Mouse (Mus musculus): Measurements from ENCODE around the gene Rhox4a. TPM values are rescaled to one million over a fixed set of nuclear protein-coding genes. Genes with fewer than 3 reads are reported as not detected.

Gene Rhox4a
- polyA plus RNA-seq (2015; fragmentation: Nextera tagmentation; extraction: Ambion mirVana): not detected in 2 replicates

GRCm38 (mm10) chrX:37265038-37265437 lies at the start of gene Rhox4a:
Gene Rhox4a, plus strand, starts transcription at chrX:37265338.

GRCm38 (mm10) chrX:37222158-37222557 lies 43.0 kb upstream of the Rhox4a start, which contains the start of gene Rhox1:
Gene Rhox1, minus strand, starts transcription at chrX:37222258.

DNA sequence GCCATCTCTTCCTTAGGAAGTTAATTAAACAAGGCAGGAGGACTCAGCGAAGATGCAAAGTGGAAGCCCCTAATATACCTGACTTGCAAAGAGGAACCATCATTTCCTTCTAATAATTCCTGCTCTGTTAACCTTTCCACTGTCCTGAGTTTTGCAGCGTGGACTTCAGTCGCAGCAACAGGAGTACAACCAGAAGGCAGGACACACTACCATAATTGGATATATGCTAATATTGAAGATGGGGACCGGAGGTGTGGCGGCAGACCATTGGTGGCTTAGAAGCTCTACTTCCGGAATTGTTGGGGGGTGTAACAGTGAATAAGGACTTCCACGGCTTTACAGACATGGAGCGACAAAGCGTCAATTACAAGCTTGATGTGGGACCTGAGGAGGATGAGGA lies 20.5 kb upstream of the Rhox4a start, which contains the start of gene Rhox2a:
Gene Rhox2a (plus strand): TSS at position 301 of the 400 bp plus-strand sequence.

DNA sequence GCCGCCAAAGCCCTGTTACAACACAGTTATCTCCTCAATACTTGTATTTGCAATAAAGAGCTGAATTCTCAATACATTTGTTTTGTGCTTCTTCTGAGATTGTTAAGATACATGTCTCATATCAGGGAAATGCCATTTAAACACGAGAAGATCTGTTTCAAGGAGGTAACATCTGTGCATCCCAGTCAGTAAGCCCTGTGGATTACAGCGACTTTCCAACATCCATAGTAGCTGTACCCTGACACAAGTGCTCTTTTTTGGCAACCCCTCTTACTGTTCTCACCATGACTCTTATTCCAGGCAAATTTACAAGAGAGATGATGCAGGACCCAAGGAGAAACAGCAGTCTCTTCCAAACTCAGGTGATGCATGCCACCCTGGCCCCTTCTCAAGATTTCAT lies 15.5 kb upstream of the Rhox4a start, which contains the start of gene Rhox3a:
Gene Rhox3a (plus strand): TSS at position 301 of the 400 bp plus-strand sequence.

Other genes starting within 250 kb of the Rhox4a start
- gene Sowahd, start 216.5 kb upstream of the Rhox4a start, polyA plus RNA-seq (2015; fragmentation: Nextera tagmentation; extraction: Ambion mirVana): 0.33 and 0.66 TPM in 2 replicates
- 810 and 1,409 TPM in 2 replicates for gene Rpl39, start 179.9 kb upstream of the Rhox4a start, polyA plus RNA-seq (2015; fragmentation: Nextera tagmentation; extraction: Ambion mirVana)
- gene Upf3b, start 155.0 kb upstream of the Rhox4a start, polyA plus RNA-seq (2015; fragmentation: Nextera tagmentation; extraction: Ambion mirVana): 13.0 and 17.0 TPM in 2 replicates
- gene Nkap, start 138.5 kb upstream of the Rhox4a start, polyA plus RNA-seq (2015; fragmentation: Nextera tagmentation; extraction: Ambion mirVana): 11.6 and 12.9 TPM in 2 replicates
- gene Akap14, start 96.5 kb upstream of the Rhox4a start, polyA plus RNA-seq (2015; fragmentation: Nextera tagmentation; extraction: Ambion mirVana): 0.16 TPM in 1 of 2 replicates, not detected in the other
- gene Ndufa1, start 74.2 kb upstream of the Rhox4a start, polyA plus RNA-seq (2015; fragmentation: Nextera tagmentation; extraction: Ambion mirVana): 789 and 799 TPM in 2 replicates
- gene Rnf113a1, start 74.1 kb upstream of the Rhox4a start, polyA plus RNA-seq (2015; fragmentation: Nextera tagmentation; extraction: Ambion mirVana): 8.5 and 9.6 TPM in 2 replicates
- not detected in 2 replicates for gene Gm9, start 54.3 kb upstream of the Rhox4a start, polyA plus RNA-seq (2015; fragmentation: Nextera tagmentation; extraction: Ambion mirVana)
- not detected in 2 replicates for gene Rhox1, start 43.1 kb upstream of the Rhox4a start, polyA plus RNA-seq (2015; fragmentation: Nextera tagmentation; extraction: Ambion mirVana)
- gene Rhox2a, start 20.4 kb upstream of the Rhox4a start, polyA plus RNA-seq (2015; fragmentation: Nextera tagmentation; extraction: Ambion mirVana): not detected in 2 replicates
- gene Rhox3a, start 15.4 kb upstream of the Rhox4a start, polyA plus RNA-seq (2015; fragmentation: Nextera tagmentation; extraction: Ambion mirVana): not detected in 2 replicates
- gene Rhox3a2, start 114.7 kb downstream of the Rhox4a start, polyA plus RNA-seq (2015; fragmentation: Nextera tagmentation; extraction: Ambion mirVana): not detected in 2 replicates
- gene Rhox4a2, start 125.5 kb downstream of the Rhox4a start, polyA plus RNA-seq (2015; fragmentation: Nextera tagmentation; extraction: Ambion mirVana): not detected in 2 replicates
- gene Rhox2b, start 146.7 kb downstream of the Rhox4a start, polyA plus RNA-seq (2015; fragmentation: Nextera tagmentation; extraction: Ambion mirVana): not detected in 2 replicates
- gene Rhox4b, start 167.2 kb downstream of the Rhox4a start, polyA plus RNA-seq (2015; fragmentation: Nextera tagmentation; extraction: Ambion mirVana): not detected in 2 replicates
- not detected in 2 replicates for gene Rhox2c, start 188.3 kb downstream of the Rhox4a start, polyA plus RNA-seq (2015; fragmentation: Nextera tagmentation; extraction: Ambion mirVana)
- not detected in 2 replicates for gene Rhox3c, start 193.2 kb downstream of the Rhox4a start, polyA plus RNA-seq (2015; fragmentation: Nextera tagmentation; extraction: Ambion mirVana)
- gene Rhox4c, start 215.0 kb downstream of the Rhox4a start, polyA plus RNA-seq (2015; fragmentation: Nextera tagmentation; extraction: Ambion mirVana): not detected in 2 replicates
- gene Rhox2d, start 228.1 kb downstream of the Rhox4a start, polyA plus RNA-seq (2015; fragmentation: Nextera tagmentation; extraction: Ambion mirVana): not detected in 2 replicates
- not detected in 2 replicates for gene Rhox4d, start 249.0 kb downstream of the Rhox4a start, polyA plus RNA-seq (2015; fragmentation: Nextera tagmentation; extraction: Ambion mirVana)

Data from adrenal gland, postnatal 0 days (tissue).